In genomic region chr8:46737907-46738306, GRCm38 (mm10) we compare ENCODE assay signal across 9 mouse cellular contexts. TPM values are rescaled to one million over a fixed set of nuclear protein-coding genes. Genes with fewer than 3 reads are reported as not detected.
DNase-seq lines count a peak whose midpoint lies in the region; ATAC-seq and TF ChIP-seq lines count a peak whose summit lies in the region.
"Had no signal": no experiment of that assay in that cellular context is flagged by ENCODE, and none has a peak within 500 bp of the region (broad histone marks: within the 10 kb centered on the region; RNA-seq: fewer than 3 reads in every experiment).

No protein-coding gene starts in this region.

- intact Hi-C loops in left cerebral cortex, postnatal 25 days (cut with DNase I) = loop anchor here (5.0 kb wide), 1 partner anchor 214 kb away; no protein-coding TSS in a partner anchor

- no peak for TF ChIP-seq CTCF in thymus, adult 2 months (IDR thresholded peaks at IDR 0.05; ENCODE audit: borderline replicate concordance, control insufficient read depth, extremely low read depth, insufficient read depth, low read length, poor library complexity)

- WGBS in thymus, adult 2 months = 65% methylated on average over 3 of the region's 3 CpGs

- no peak overlapping the region for H3K27ac ChIP-seq in thymus, adult 2 months (ENCODE audit: control insufficient read depth, insufficient read depth, low read length)
- H3K27ac ChIP-seq: midbrain, embryonic 12.5 days had no signal

- no peaks in the 10 kb centered on the region for H3K36me3 ChIP-seq in thymus, adult 2 months (ENCODE audit: control insufficient read depth, insufficient read depth, low read length)
- H3K36me3 ChIP-seq: midbrain, embryonic 12.5 days had no signal

- TF ChIP-seq POLR2A in thymus, adult 2 months (IDR thresholded peaks at IDR 0.05; ENCODE audit: control insufficient read depth, extremely low read depth, insufficient read depth, low read length, poor library complexity) = no peak

- no peak for ATAC-seq in cerebellum, adult (ENCODE audit: insufficient number of reproducible peaks, low FRiP score, low TSS enrichment)

- peaks cover 8% of the 10 kb centered on the region for H3K4me1 ChIP-seq in thymus, adult 2 months (replicated peaks; ENCODE audit: control insufficient read depth, insufficient read depth, low read length)

- no peaks in the 10 kb centered on the region for H3K27me3 ChIP-seq in thymus, adult 2 months (ENCODE audit: control insufficient read depth, insufficient read depth, low read length)

- no peak overlapping the region for H3K4me3 ChIP-seq in thymus, adult 2 months (ENCODE audit: control insufficient read depth, insufficient read depth, low read length)
- H3K4me3 ChIP-seq: midbrain, embryonic 12.5 days had no signal

- DNase-seq in cerebellum, adult 11 months = peak; percentile 10
- DNase-seq in ovary, adult 18-20 months (ENCODE audit: low spot score) = peak; percentile 8
- DNase-seq in ovary, postnatal 10 days (ENCODE audit: low spot score) = no peak
- peak; percentile 42 for DNase-seq in induced T-regulatory cell, adult 2 months (ENCODE audit: low read depth)
- DNase-seq in lung, postnatal 14 days = peak; percentile 64
- DNase-seq in thymus, adult 2 months = no peak
- DNase-seq in left cerebral cortex, postnatal 25 days (ENCODE audit: low spot score in 2 of 2) = no peak

RNA-seq across cellular contexts. Expression of gene Irf2, which starts 1.6 kb away (rescaled TPM):
- polyA plus RNA-seq in thymus, adult 2 months (2012; rRNA removed) = 28.3 and 29.8 TPM in 2 replicates
- total RNA-seq in left cerebral cortex, postnatal 25 days (2021) = 10 to 100 TPM; 52.0 to 58.4 TPM

Comparison
In these comparisons a context has a peak if more than half of its experiments do, and no peak if none do; other contexts are left out.
1. DNase-seq: peak in cerebellum, adult 11 months (single experiment), ovary, adult 18-20 months (single experiment), induced T-regulatory cell, adult 2 months (single experiment) and lung, postnatal 14 days (single experiment); none in ovary, postnatal 10 days (single experiment), thymus, adult 2 months (single experiment) and left cerebral cortex, postnatal 25 days (0 of 2).